Mouse (Mus musculus) thymus, adult 18-20 months (tissue): Measurements from ENCODE around the gene Npcd.

Source experiments
- DNase-seq, 2 experiments: peaks; one replicate each; pipeline ENCODE4 v3.0.0; 2022; ENCODE audit warnings: mixed read lengths in 2 of 2

Npcd gene

GRCm38 (mm10) chr15:79801646-79802045 lies 32.4 kb downstream of the Npcd start:
- no peak for DNase-seq

- no peak for DNase-seq
Observed at GRCm38 (mm10) chr15:79800701-79801100, 33.3 kb downstream of the Npcd start.

GRCm38 (mm10) chr15:79798591-79798990 lies 35.4 kb downstream of the Npcd start:
- no peak for DNase-seq

GRCm38 (mm10) chr15:79797680-79798079 lies 36.4 kb downstream of the Npcd start:
- DNase-seq, result no peak

GRCm38 (mm10) chr15:79797096-79797495 lies 36.9 kb downstream of the Npcd start:
- DNase-seq, result no peak

- DNase-seq, result no peak
Observed at GRCm38 (mm10) chr15:79796256-79796655, 37.8 kb downstream of the Npcd start.

GRCm38 (mm10) chr15:79794173-79794572 lies 39.9 kb downstream of the Npcd start:
- no peak for DNase-seq

- DNase-seq, result no peak
Observed at GRCm38 (mm10) chr15:79793076-79793475, 41.0 kb downstream of the Npcd start.

- no peak for DNase-seq
Observed at GRCm38 (mm10) chr15:79792455-79792854, 41.6 kb downstream of the Npcd start.

- no peak for DNase-seq
Observed at GRCm38 (mm10) chr15:79791502-79791901, 42.5 kb downstream of the Npcd start.

- no peak for DNase-seq
Observed at GRCm38 (mm10) chr15:79790905-79791304, 43.1 kb downstream of the Npcd start.

- no peak for DNase-seq
Observed at GRCm38 (mm10) chr15:79790111-79790510, 43.9 kb downstream of the Npcd start.

GRCm38 (mm10) chr15:79787815-79788214 lies 46.2 kb downstream of the Npcd start:
- DNase-seq, result no peak

GRCm38 (mm10) chr15:79785056-79785455 lies 49.0 kb downstream of the Npcd start:
- no peak for DNase-seq

GRCm38 (mm10) chr15:79777749-79778148 lies 56.3 kb downstream of the Npcd start, which contains the start of gene Dnal4:
Gene Dnal4, minus strand, starts transcription at chr15:79777849.
- no peak for DNase-seq

- DNase-seq, result no peak
Observed at GRCm38 (mm10) chr15:79775662-79776061, 58.4 kb downstream of the Npcd start.

- DNase-seq, result peak; percentile 91 to 96
Observed at GRCm38 (mm10) chr15:79774117-79775027, 59.7 kb downstream of the Npcd start.

GRCm38 (mm10) chr15:79770629-79771240 lies 63.3 kb downstream of the Npcd start:
- DNase-seq, result no peak

GRCm38 (mm10) chr15:79768302-79768701 lies 65.7 kb downstream of the Npcd start:
- no peak for DNase-seq

GRCm38 (mm10) chr15:79767327-79767961 lies 66.6 kb downstream of the Npcd start:
- no peak for DNase-seq

- DNase-seq, result no peak
Observed at GRCm38 (mm10) chr15:79766586-79767071, 67.4 kb downstream of the Npcd start.

GRCm38 (mm10) chr15:79766168-79766567 lies 67.9 kb downstream of the Npcd start:
- no peak for DNase-seq

GRCm38 (mm10) chr15:79765361-79765760 lies 68.7 kb downstream of the Npcd start:
- no peak for DNase-seq
